Mouse (Mus musculus) MEL (cell line): ENCODE measurements around the gene Crybg3.

Source experiments
- CHD1 ChIP-seq: IDR thresholded peaks from 2 replicates; pipeline ENCODE4 v1.6.1; 2012; ENCODE audit warnings: low read depth, mild to moderate bottlenecking, inconsistent platforms, low read length, improper control_type of control experiment
- CTCF ChIP-seq, 3 experiments: IDR thresholded peaks in 2 of 3; conservative IDR thresholded peaks in 1 of 3; 2 replicates each; pipeline ENCODE4 v1.5.1; 2011 to 2012; ENCODE audit warnings: low read length in 3 of 3, low read depth in 2 of 3, mild to moderate bottlenecking in 2 of 3, improper control_type of control experiment in 1 of 3, inconsistent platforms in 1 of 3, mixed read lengths in 1 of 3, moderate library complexity in 1 of 3; ENCODE audit not compliant: control insufficient read depth in 1 of 3, insufficient read depth in 1 of 3, poor library complexity in 1 of 3, severe bottlenecking in 1 of 3
- EP300 ChIP-seq, 2 experiments: IDR thresholded peaks; 2 replicates each; pipeline ENCODE4 v1.6.1; 2011; ENCODE audit warnings: improper control_type of control experiment in 2 of 2, low read length in 2 of 2, low read depth in 1 of 2, mild to moderate bottlenecking in 1 of 2
- NELFE ChIP-seq: IDR thresholded peaks from 2 replicates; pipeline ENCODE4 v1.6.1; 2011; ENCODE audit warnings: low read depth, low read length, improper control_type of control experiment
- NRF1 ChIP-seq: IDR thresholded peaks from 2 replicates; pipeline ENCODE4 v1.6.1; 2014; ENCODE audit warnings: low read depth, mild to moderate bottlenecking, inconsistent platforms, low read length, improper control_type of control experiment, moderate library complexity; ENCODE audit not compliant: poor library complexity, insufficient read depth, severe bottlenecking
- POLR2A ChIP-seq, 2 experiments: IDR thresholded peaks; 2 replicates each; pipeline ENCODE4 v1.6.1; 2011 to 2012; ENCODE audit warnings: low read length in 2 of 2, mild to moderate bottlenecking in 2 of 2, control low read depth in 1 of 2, improper control_type of control experiment in 1 of 2, low read depth in 1 of 2, moderate library complexity in 1 of 2; ENCODE audit not compliant: control insufficient read depth in 1 of 2, insufficient read depth in 1 of 2, poor library complexity in 1 of 2

GRCm38 (mm10) chr16:59487239-59487638, 113.5 kb downstream of the Crybg3 start:
- no peak for TF ChIP-seq POLR2A (IDR thresholded peaks at IDR 0.05; ENCODE audit: control insufficient read depth in 1 of 2, insufficient read depth in 1 of 2, low read depth in 1 of 2, low read length in 2 of 2, poor library complexity in 1 of 2)
- no peak for TF ChIP-seq CTCF (IDR thresholded peaks at IDR 0.05 in 2 of 3, conservative IDR thresholded peaks at IDR 0.05 in 1 of 3; ENCODE audit: control insufficient read depth in 1 of 3, insufficient read depth in 1 of 3, low read depth in 2 of 3, low read length in 3 of 3, poor library complexity in 1 of 3, severe bottlenecking in 1 of 3)
- no peak for TF ChIP-seq EP300 (IDR thresholded peaks at IDR 0.05; ENCODE audit: low read depth in 1 of 2, low read length in 2 of 2)
- TF ChIP-seq CHD1, result no peak
- no peak for TF ChIP-seq NELFE
- TF ChIP-seq NRF1, result no peak
